Mouse (Mus musculus) lung, embryonic 14.5 days (tissue): ENCODE measurements around the gene Uap1l1. TPM values are rescaled to one million over a fixed set of nuclear protein-coding genes. Genes with fewer than 3 reads are reported as not detected.
"Not testable (repeated sequence)": the region's sequence is repeated elsewhere in the genome, so short reads cannot be mapped to it uniquely, and the experiment has no call there.

ENCODE experiments used
- ATAC-seq: fragments of 200-750 bp; cut with Nextera tagmentation; 2 replicates; pipeline ENCODE4 v1.8.0; 2017; ENCODE audit warnings: mild to moderate bottlenecking, moderate TSS enrichment, moderate library complexity; ENCODE audit not compliant: insufficient read depth
- DNase-seq: peaks from one replicate; pipeline ENCODE4 v3.0.0-alpha.2; 2015
- H3K27ac ChIP-seq: fragments of 300-500 bp; sonication (generic); 2 replicates; pipeline ENCODE4 v1.5.1; 2014; ENCODE audit warnings: low read depth, mild to moderate bottlenecking, moderate library complexity
- H3K27me3 ChIP-seq: fragments of 300-500 bp; sonication (generic); 2 replicates; pipeline ENCODE4 v1.6.1; 2014; ENCODE audit warnings: low read length, control low read depth; ENCODE audit not compliant: insufficient read depth
- H3K36me3 ChIP-seq: fragments of 300-500 bp; sonication (generic); 2 replicates; pipeline ENCODE4 v1.6.1; 2014; ENCODE audit warnings: control low read depth; ENCODE audit not compliant: insufficient read depth
- H3K4me1 ChIP-seq: fragments of 300-500 bp; sonication (generic); 2 replicates; pipeline ENCODE4 v1.6.1; 2014; ENCODE audit warnings: antibody characterized with exemption, control low read depth; ENCODE audit not compliant: insufficient read depth
- H3K4me2 ChIP-seq: fragments of 300-500 bp; sonication (generic); 2 replicates; pipeline ENCODE4 v1.6.1; 2014; ENCODE audit warnings: mild to moderate bottlenecking
- H3K4me3 ChIP-seq: fragments of 300-500 bp; sonication (generic); 2 replicates; pipeline ENCODE4 v1.5.1; 2014; ENCODE audit warnings: low read depth, low read length
- H3K9ac ChIP-seq: fragments of 300-500 bp; sonication (generic); 2 replicates; pipeline ENCODE4 v1.6.1; 2014
- H3K9me3 ChIP-seq: fragments of 300-500 bp; sonication (generic); 2 replicates; pipeline ENCODE4 v1.6.1; 2016; ENCODE audit warnings: low read depth, low read length, control low read depth
- CTCF ChIP-seq: IDR thresholded peaks from 2 replicates; pipeline ENCODE4 v1.5.1; 2016; ENCODE audit warnings: antibody characterized with exemption, low read depth
- WGBS: fragments of 180-500 bp; shearing (Covaris S2); extraction: QIAGEN DNeasy Blood & Tissue Kit; methylation state at CpG from one replicate; pipeline ENCODE4 v1.1.7; 2014; 5-methylcytosine and 5-hydroxymethylcytosine counted together
- polyA plus RNA-seq: library from polyadenylated mRNA; unstranded; fragments of >200 nt; fragmentation: Nextera tagmentation; extraction: Ambion mirVana; gene quantifications from 2 replicates; pipeline ENCODE4 v1.2.1, GENCODE M21; 2014

Uap1l1 gene
- polyA plus RNA-seq: 17.4 and 20.1 TPM in 2 replicates

- Histone ChIP-seq H3K27ac (no peak within 1 kb of the TSS; the same call in 1 of the 2 replicates), H3K4me2 (peak within 1 kb of the TSS; percentile 98), H3K4me3 (peak within 1 kb of the TSS; percentile 63), H3K9ac (peak within 1 kb of the TSS; percentile 58), H3K9me3 (no peaks in the 10 kb centered on the region), H3K4me1 (0 out of 2 replicates have a peak, but pooled peaks cover 3% of the 10 kb centered on the region), H3K36me3 (no peaks in the 10 kb centered on the region), H3K27me3 (0 out of 2 replicates have a peak, but pooled peaks cover 3% of the 10 kb centered on the region)
- DNase-seq: peak; percentile 89
- no peak for TF ChIP-seq CTCF
- WGBS: under 1% methylated on average over 54 of the region's 54 CpGs
- peak; percentile 91 for ATAC-seq
Measured at GRCm38 (mm10) chr2:25365091-25365761, at the start of gene Uap1l1. Uap1l1 (minus strand) TSS chr2:25365682.

GRCm38 (mm10) chr2:25413436-25413835 lies 48.0 kb upstream of the Uap1l1 start:
- ATAC-seq, H3K9ac ChIP-seq, H3K4me1 ChIP-seq: not testable (repeated sequence)

GRCm38 (mm10) chr2:25408908-25409307 lies 43.4 kb upstream of the Uap1l1 start:
- ATAC-seq: no peak
- Histone ChIP-seq H3K27me3 (peaks cover 7% of the 10 kb centered on the region), H3K9me3 (no peaks in the 10 kb centered on the region), H3K4me2 (no peak overlapping the region), H3K9ac (no peak overlapping the region), H3K27ac (no peak overlapping the region), H3K4me1 (no peaks in the 10 kb centered on the region), H3K4me3 (no peak overlapping the region), H3K36me3 (no peaks in the 10 kb centered on the region)
- WGBS: 68% methylated on average over 10 of the region's 10 CpGs
- TF ChIP-seq CTCF: no peak
- DNase-seq: no peak

More at GRCm38 (mm10) chr2:25413436-25413835, 48.0 kb upstream of the Uap1l1 start:
- not testable (repeated sequence) for H3K36me3 ChIP-seq, H3K27ac ChIP-seq, H3K9me3 ChIP-seq, H3K4me3 ChIP-seq, H3K27me3 ChIP-seq, H3K4me2 ChIP-seq, DNase-seq

- whole genome bisulfite sequencing: 78% methylated on average over 4 of the region's 4 CpGs
- H3K27me3 ChIP-seq: peaks cover 56% of the 10 kb centered on the region
- no peaks in the 10 kb centered on the region for H3K4me1 ChIP-seq
Measured at GRCm38 (mm10) chr2:25403994-25404393, 38.5 kb upstream of the Uap1l1 start.

GRCm38 (mm10) chr2:25402972-25403601 lies 37.6 kb upstream of the Uap1l1 start:
- ATAC-seq (0 out of 2 replicates have a peak, but pooled peaks have one; percentile 26), DNase-seq (peak; percentile 45)
- Histone ChIP-seq H3K4me1 (no peaks in the 10 kb centered on the region), H3K27me3 (peaks cover 61% of the 10 kb centered on the region), H3K27ac (no peak overlapping the region), H3K9ac (peak overlapping the region; percentile 49), H3K4me3 (peak overlapping the region; percentile 49), H3K36me3 (no peaks in the 10 kb centered on the region), H3K4me2 (peak overlapping the region; percentile 65), H3K9me3 (no peaks in the 10 kb centered on the region)
- TF ChIP-seq CTCF: no peak
- WGBS: under 1% methylated on average over 54 of the region's 54 CpGs

More at GRCm38 (mm10) chr2:25403994-25404393, 38.5 kb upstream of the Uap1l1 start:
- Histone ChIP-seq H3K27ac (no peak overlapping the region), H3K36me3 (no peaks in the 10 kb centered on the region), H3K4me3 (no peak overlapping the region), H3K9me3 (no peaks in the 10 kb centered on the region), H3K9ac (no peak overlapping the region), H3K4me2 (no peak overlapping the region)
- TF ChIP-seq CTCF: no peak
- DNase-seq (no peak), ATAC-seq (no peak)

GRCm38 (mm10) chr2:25402377-25402971 lies 37.0 kb upstream of the Uap1l1 start:
- Histone ChIP-seq H3K36me3 (no peaks in the 10 kb centered on the region), H3K27me3 (peaks cover 67% of the 10 kb centered on the region), H3K4me2 (peak overlapping the region; percentile 65), H3K4me3 (peak overlapping the region; percentile 49), H3K9ac (no peak overlapping the region), H3K9me3 (no peaks in the 10 kb centered on the region), H3K4me1 (no peaks in the 10 kb centered on the region), H3K27ac (no peak overlapping the region)
- ATAC-seq (0 out of 2 replicates have a peak, but pooled peaks have one; percentile 13), DNase-seq (peak; percentile 94)
- 1% methylated on average over 13 of the region's 13 CpGs for WGBS
- TF ChIP-seq CTCF: peak; percentile 85

GRCm38 (mm10) chr2:25400764-25401163 lies 35.3 kb upstream of the Uap1l1 start:
- ATAC-seq (no peak), DNase-seq (peak; percentile 71)
- no peaks in the 10 kb centered on the region for H3K36me3 ChIP-seq
- no peaks in the 10 kb centered on the region for H3K9me3 ChIP-seq
- H3K9ac ChIP-seq: no peak overlapping the region
- peak; percentile 63 for TF ChIP-seq CTCF
- peak overlapping the region; percentile 41; the same call in 1 of the 2 replicates for H3K4me2 ChIP-seq
- no peak overlapping the region for H3K4me3 ChIP-seq
- 0 out of 2 replicates have a peak, but pooled peaks cover 3% of the 10 kb centered on the region for H3K4me1 ChIP-seq
- 3% methylated on average over 17 of the region's 17 CpGs for WGBS
- no peak overlapping the region for H3K27ac ChIP-seq
- peaks cover 83% of the 10 kb centered on the region for H3K27me3 ChIP-seq
